Mouse (Mus musculus) retina, postnatal 7 days (tissue): ENCODE results near the gene Tmprss11c.
"Not testable (repeated sequence)": the region's sequence is repeated elsewhere in the genome, so short reads cannot be mapped to it uniquely, and the experiment has no call there.

Experiments
- DNase-seq: peaks from one replicate; pipeline ENCODE4 v3.0.0-alpha.2; 2012; ENCODE audit warnings: low read depth, low spot score

The Tmprss11c gene

GRCm38 (mm10) chr5:86289208-86289607 is at the start of gene Tmprss11c:
Tmprss11c (minus strand) TSS chr5:86289308.
- no peak for DNase-seq

- DNase-seq, result not testable (repeated sequence)
These were observed 29.2 kb upstream of the Tmprss11c start for GRCm38 (mm10) chr5:86318018-86318956.

GRCm38 (mm10) chr5:86306116-86306515 is 17.0 kb upstream of the Tmprss11c start:
- DNase-seq, result no peak

GRCm38 (mm10) chr5:86303877-86304276 is 14.8 kb upstream of the Tmprss11c start:
- no peak for DNase-seq

- DNase-seq, result no peak
These were observed 42.5 kb downstream of the Tmprss11c start for GRCm38 (mm10) chr5:86246559-86246958.

- DNase-seq, result no peak
These were observed 44.2 kb downstream of the Tmprss11c start for GRCm38 (mm10) chr5:86244880-86245279.

- no peak for DNase-seq
These were observed 44.8 kb downstream of the Tmprss11c start for GRCm38 (mm10) chr5:86244275-86244674.

- no peak for DNase-seq
These were observed 61.8 kb downstream of the Tmprss11c start for GRCm38 (mm10) chr5:86227156-86227853.

- DNase-seq, result no peak
These were observed 91.3 kb downstream of the Tmprss11c start, which contains the start of gene Gnrhr for GRCm38 (mm10) chr5:86197801-86198200. Gnrhr (minus strand) TSS chr5:86197901.

- peak; percentile 27 for DNase-seq
These were observed 97.8 kb downstream of the Tmprss11c start for GRCm38 (mm10) chr5:86191356-86191755.

GRCm38 (mm10) chr5:86190770-86191169 is 98.3 kb downstream of the Tmprss11c start:
- peak; percentile 23 for DNase-seq

GRCm38 (mm10) chr5:86190290-86190689 is 98.8 kb downstream of the Tmprss11c start:
- no peak for DNase-seq

- no peak for DNase-seq
These were observed 101.7 kb downstream of the Tmprss11c start for GRCm38 (mm10) chr5:86187441-86187840.
